Mouse (Mus musculus) ovary, postnatal 10 days (tissue): Measurements from ENCODE around the gene Naif1.
A peak's percentile ranks its signal among the peaks of the same experiment; 100 is the strongest.

ENCODE experiments used
- DNase-seq: peaks from one replicate; pipeline ENCODE4 v3.0.0; 2022; ENCODE audit warnings: low spot score

Naif1 gene

GRCm38 (mm10) chr2:32449761-32450754 lies at the start of gene Naif1:
TSS of gene Naif1 (plus strand) at chr2:32450457.
- DNase-seq: no peak

- peak; percentile 89 for DNase-seq
These were observed 45.6 kb upstream of the Naif1 start for GRCm38 (mm10) chr2:32404663-32405062.

GRCm38 (mm10) chr2:32407144-32407824 lies 43.0 kb upstream of the Naif1 start:
- DNase-seq: no peak

- no peak for DNase-seq
These were observed 41.5 kb upstream of the Naif1 start for GRCm38 (mm10) chr2:32408429-32409424.

- DNase-seq: no peak
These were observed 38.9 kb upstream of the Naif1 start for GRCm38 (mm10) chr2:32411407-32411806.

- no peak for DNase-seq
These were observed 37.3 kb upstream of the Naif1 start for GRCm38 (mm10) chr2:32412742-32413531.

- no peak for DNase-seq
These were observed 36.3 kb upstream of the Naif1 start for GRCm38 (mm10) chr2:32413936-32414335.

- DNase-seq: no peak
These were observed 34.5 kb upstream of the Naif1 start for GRCm38 (mm10) chr2:32415801-32416200.

- no peak for DNase-seq
These were observed 33.7 kb upstream of the Naif1 start for GRCm38 (mm10) chr2:32416556-32416955.

GRCm38 (mm10) chr2:32417486-32417885 lies 32.8 kb upstream of the Naif1 start:
- no peak for DNase-seq

- DNase-seq: no peak
These were observed 31.7 kb upstream of the Naif1 start for GRCm38 (mm10) chr2:32418430-32419151.

GRCm38 (mm10) chr2:32419359-32419758 lies 30.9 kb upstream of the Naif1 start:
- no peak for DNase-seq

GRCm38 (mm10) chr2:32420066-32420608 lies 30.1 kb upstream of the Naif1 start:
- no peak for DNase-seq

GRCm38 (mm10) chr2:32420647-32421046 lies 29.6 kb upstream of the Naif1 start:
- no peak for DNase-seq

GRCm38 (mm10) chr2:32421851-32422251 lies 28.4 kb upstream of the Naif1 start:
- DNase-seq: no peak

- peak; percentile 40 for DNase-seq
These were observed 26.6 kb upstream of the Naif1 start for GRCm38 (mm10) chr2:32423481-32424331.

- no peak for DNase-seq
These were observed 25.5 kb upstream of the Naif1 start for GRCm38 (mm10) chr2:32424796-32425195.

GRCm38 (mm10) chr2:32425568-32425967 lies 24.7 kb upstream of the Naif1 start:
- no peak for DNase-seq

- no peak for DNase-seq
These were observed 24.1 kb upstream of the Naif1 start for GRCm38 (mm10) chr2:32426141-32426540.
